In genomic region chr5:81776746-81777145, GRCm38 (mm10) we compare ENCODE assay signal across 16 mouse cellular contexts.
"Had no signal": no experiment of that assay in that cellular context is flagged by ENCODE, and none has a peak within 500 bp of the region (broad histone marks: within the 10 kb centered on the region; RNA-seq: fewer than 3 reads in every experiment).

No protein-coding gene starts in this region.

- DNase-seq: kidney, adult 2 months; kidney, postnatal 14 days; lung, adult 2 months; lung, postnatal 36 days; right cerebral cortex, postnatal 14 days; thymus, postnatal 36 days had no signal

- ATAC-seq: intestine, embryonic 16.5 days; lung, postnatal 0 days; midbrain, embryonic 15.5 days had no signal

- H3K9ac ChIP-seq: kidney, embryonic 15.5 days; liver, embryonic 15.5 days; midbrain, embryonic 15.5 days; stomach, embryonic 15.5 days had no signal

- H3K36me3 ChIP-seq: kidney, embryonic 15.5 days; limb, embryonic 10.5 days; liver, embryonic 15.5 days; midbrain, embryonic 10.5 days; midbrain, embryonic 15.5 days; stomach, embryonic 15.5 days had no signal

- H3K27ac ChIP-seq: kidney, embryonic 15.5 days; left cerebral cortex, adult 2 months; limb, embryonic 10.5 days; liver, embryonic 15.5 days; midbrain, embryonic 10.5 days; midbrain, embryonic 15.5 days; stomach, embryonic 15.5 days had no signal

- H3K4me3 ChIP-seq: kidney, embryonic 15.5 days; left cerebral cortex, adult 2 months; limb, embryonic 10.5 days; liver, embryonic 15.5 days; midbrain, embryonic 10.5 days; midbrain, embryonic 15.5 days; stomach, embryonic 15.5 days had no signal

- H3K27me3 ChIP-seq: kidney, embryonic 15.5 days; liver, embryonic 15.5 days; midbrain, embryonic 15.5 days; stomach, embryonic 15.5 days had no signal

- H3K9me3 ChIP-seq: kidney, embryonic 15.5 days; limb, embryonic 10.5 days; liver, embryonic 15.5 days; midbrain, embryonic 10.5 days; midbrain, embryonic 15.5 days; stomach, embryonic 15.5 days had no signal

- H3K4me2 ChIP-seq: kidney, embryonic 15.5 days; liver, embryonic 11.5 days; liver, embryonic 15.5 days; midbrain, embryonic 15.5 days; stomach, embryonic 15.5 days had no signal

- H3K4me1 ChIP-seq: kidney, embryonic 15.5 days; liver, embryonic 15.5 days; midbrain, embryonic 10.5 days; midbrain, embryonic 15.5 days; stomach, embryonic 15.5 days had no signal
